ENCODE assay signal across 8 mouse cellular contexts in the genomic region with DNA sequence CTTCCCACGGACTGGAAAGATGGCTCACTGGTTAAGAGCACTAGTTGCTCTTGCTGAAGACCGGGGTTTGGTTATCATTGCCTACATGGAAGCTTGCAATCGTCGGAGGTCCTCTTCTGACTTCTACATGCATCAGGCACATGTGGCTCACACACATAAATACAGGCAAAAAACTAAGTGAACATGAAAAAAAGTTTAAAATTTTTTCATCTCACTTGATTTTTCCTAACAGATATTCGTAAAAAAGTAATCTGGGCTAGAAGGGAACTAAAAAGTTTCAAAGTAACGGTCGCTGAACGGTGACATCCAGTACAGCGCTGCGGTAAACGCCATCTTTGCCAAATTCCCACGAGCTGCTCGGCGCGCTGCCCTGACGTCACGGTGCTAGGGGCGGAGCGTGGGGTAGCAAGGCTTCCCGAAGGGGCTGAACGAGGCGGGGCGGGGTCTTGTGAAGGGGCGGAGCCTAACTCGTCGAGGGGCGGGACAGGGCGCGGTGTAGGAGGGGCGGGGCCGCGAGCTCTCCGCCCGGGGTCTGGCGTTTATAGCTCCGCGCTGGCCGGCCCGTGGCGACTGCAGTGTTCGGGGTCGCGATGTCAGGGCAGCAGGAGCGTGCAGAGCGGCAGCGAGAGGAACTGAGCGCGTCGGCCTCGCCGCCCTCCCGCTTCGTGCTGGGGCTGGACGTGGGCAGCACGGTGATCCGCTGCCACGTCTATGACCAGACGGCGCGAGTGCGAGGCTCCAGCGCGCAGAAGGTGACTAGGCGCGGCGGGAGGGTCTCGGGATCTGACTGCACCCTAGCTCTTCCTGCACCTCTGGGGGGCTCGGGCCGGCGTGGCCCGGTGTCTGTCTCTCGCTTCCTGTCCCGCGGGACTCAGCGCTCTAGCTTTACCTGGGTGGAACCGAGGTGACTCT. TPM values are rescaled to one million over a fixed set of nuclear protein-coding genes. Genes with fewer than 3 reads are reported as not detected.
DNase-seq lines count a peak whose midpoint lies in the region; ATAC-seq lines count a peak whose summit lies in the region.

TSS of gene Gk5 (plus strand) at position 502 of the 912 bp plus-strand sequence.

- H3K36me3 ChIP-seq in heart, embryonic 13.5 days = no peaks in the 10 kb centered on the region
- no peaks in the 10 kb centered on the region for H3K36me3 ChIP-seq in liver, embryonic 12.5 days
- no peaks in the 10 kb centered on the region for H3K36me3 ChIP-seq in stomach, embryonic 15.5 days

- DNase-seq in CD4-positive helper T cell, adult 2 months (ENCODE audit: low read depth, low spot score) = peak; percentile 95
- peak; percentile 85 for DNase-seq in brain, embryonic 18.5 days (ENCODE audit: low read depth, low spot score)
- DNase-seq in kidney, postnatal 10 days = peak; percentile 100
- DNase-seq in natural killer cell, adult 2 months (ENCODE audit: low spot score in 2 of 2) = peak; percentile 97 to 98

- H3K4me3 ChIP-seq in heart, embryonic 13.5 days = peak within 1 kb of the TSS; percentile 80
- peak within 1 kb of the TSS; percentile 66 for H3K4me3 ChIP-seq in liver, embryonic 12.5 days
- peak within 1 kb of the TSS; percentile 85 for H3K4me3 ChIP-seq in stomach, embryonic 15.5 days (replicated peaks)

- H3K9ac ChIP-seq in heart, embryonic 13.5 days = peak within 1 kb of the TSS; percentile 87
- H3K9ac ChIP-seq in liver, embryonic 12.5 days = peak within 1 kb of the TSS; percentile 66
- H3K9ac ChIP-seq in stomach, embryonic 15.5 days = peak within 1 kb of the TSS; percentile 71

- peak; percentile 99 for ATAC-seq in erythroid progenitor cell, adult 5-6 weeks (replicated peaks; ENCODE audit: low FRiP score, poor library complexity, severe bottlenecking)
- ATAC-seq in heart, embryonic 13.5 days (ENCODE audit: extremely low read depth, insufficient number of reproducible peaks, low FRiP score, low TSS enrichment) = peak; percentile 99
- peak; percentile 97 for ATAC-seq in liver, embryonic 12.5 days
- peak; percentile 97 for ATAC-seq in stomach, embryonic 15.5 days (ENCODE audit: insufficient read depth, low FRiP score, low read depth)

- peak within 1 kb of the TSS; percentile 84 for H3K4me2 ChIP-seq in heart, embryonic 13.5 days
- peak within 1 kb of the TSS; percentile 94 for H3K4me2 ChIP-seq in liver, embryonic 12.5 days
- peak within 1 kb of the TSS; percentile 85 for H3K4me2 ChIP-seq in stomach, embryonic 15.5 days

- peaks cover 4% of the 10 kb centered on the region; the same call in 1 of the 2 replicates for H3K27me3 ChIP-seq in heart, embryonic 13.5 days (replicated peaks)
- peaks cover 19% of the 10 kb centered on the region for H3K27me3 ChIP-seq in liver, embryonic 12.5 days (replicated peaks)
- no peaks in the 10 kb centered on the region for H3K27me3 ChIP-seq in stomach, embryonic 15.5 days (replicated peaks)

- under 1% methylated on average over 69 of the region's 76 CpGs for WGBS in heart, embryonic 13.5 days
- WGBS in liver, embryonic 12.5 days (ENCODE audit: insufficient replicate concordance) = 1% methylated on average over 76 of the region's 76 CpGs
- under 1% methylated on average over 76 of the region's 76 CpGs for WGBS in stomach, embryonic 15.5 days

- H3K27ac ChIP-seq in heart, embryonic 13.5 days (replicated peaks) = peak within 1 kb of the TSS; percentile 51
- H3K27ac ChIP-seq in liver, embryonic 12.5 days = no peak within 1 kb of the TSS
- H3K27ac ChIP-seq in stomach, embryonic 15.5 days = peak within 1 kb of the TSS; percentile 71

- no peaks in the 10 kb centered on the region for H3K9me3 ChIP-seq in heart, embryonic 13.5 days
- no peaks in the 10 kb centered on the region for H3K9me3 ChIP-seq in liver, embryonic 12.5 days (replicated peaks)
- no peaks in the 10 kb centered on the region for H3K9me3 ChIP-seq in stomach, embryonic 15.5 days

- peaks cover 6% of the 10 kb centered on the region for H3K4me1 ChIP-seq in heart, embryonic 13.5 days
- peaks cover 17% of the 10 kb centered on the region for H3K4me1 ChIP-seq in liver, embryonic 12.5 days
- no peaks in the 10 kb centered on the region for H3K4me1 ChIP-seq in stomach, embryonic 15.5 days

RNA-seq across cellular contexts. Expression of gene Gk5, which starts in this region (rescaled TPM):
- 1.1 TPM in 1 of 2 replicates, not detected in the other for total RNA-seq in erythroid progenitor cell, adult 5-6 weeks (2015; ENCODE audit: low replicate concordance)
- total RNA-seq in erythroid progenitor cell, adult 5-6 weeks (2017; ENCODE audit: low replicate concordance) = 0.51 and 1.1 TPM in 2 replicates
- 2.8 and 3.8 TPM in 2 replicates for polyA plus RNA-seq in heart, embryonic 13.5 days (2015; fragmentation: Nextera tagmentation; extraction: Ambion mirVana)
- polyA plus RNA-seq in liver, embryonic 12.5 days (2016; fragmentation: Nextera tagmentation; extraction: Ambion mirVana) = 0.85 and 1.2 TPM in 2 replicates
- 8.5 and 9.6 TPM in 2 replicates for polyA plus RNA-seq in stomach, embryonic 15.5 days (2015; fragmentation: Nextera tagmentation; extraction: Ambion mirVana)
